Mouse (Mus musculus) cerebellum, postnatal 14 days (tissue): ENCODE data around the gene N4bp1.
A peak's percentile ranks its signal among the peaks of the same experiment; 100 is the strongest.

Experiments
- DNase-seq, 2 experiments: peaks; one replicate each; pipeline ENCODE4 v3.0.0; 2021; ENCODE audit warnings: mixed read lengths in 2 of 2

N4bp1 gene

GRCm38 (mm10) chr8:86820186-86820755 is 64.8 kb downstream of the N4bp1 start:
- no peak for DNase-seq

- DNase-seq: no peak
These were observed 65.6 kb downstream of the N4bp1 start for GRCm38 (mm10) chr8:86819426-86819825.

- no peak for DNase-seq
These were observed 75.8 kb downstream of the N4bp1 start for GRCm38 (mm10) chr8:86808990-86809960.

GRCm38 (mm10) chr8:86808239-86808638 is 76.8 kb downstream of the N4bp1 start:
- DNase-seq: peak; percentile 24 to 33

GRCm38 (mm10) chr8:86801988-86802387 is 83.1 kb downstream of the N4bp1 start:
- no peak for DNase-seq

- no peak for DNase-seq
These were observed 84.1 kb downstream of the N4bp1 start for GRCm38 (mm10) chr8:86800966-86801365.

- DNase-seq: no peak
These were observed 86.9 kb downstream of the N4bp1 start for GRCm38 (mm10) chr8:86798141-86798540.

- no peak for DNase-seq
These were observed 87.4 kb downstream of the N4bp1 start for GRCm38 (mm10) chr8:86797705-86798104.

- no peak for DNase-seq
These were observed 90.3 kb downstream of the N4bp1 start for GRCm38 (mm10) chr8:86794716-86795115.

- no peak for DNase-seq
These were observed 93.5 kb downstream of the N4bp1 start for GRCm38 (mm10) chr8:86791542-86791941.

GRCm38 (mm10) chr8:86789576-86789975 is 95.5 kb downstream of the N4bp1 start:
- DNase-seq: no peak

GRCm38 (mm10) chr8:86787891-86788420 is 97.1 kb downstream of the N4bp1 start:
- peak; percentile 32 to 36 for DNase-seq

GRCm38 (mm10) chr8:86786498-86786897 is 98.6 kb downstream of the N4bp1 start:
- no peak for DNase-seq

- DNase-seq: no peak
These were observed 104.0 kb downstream of the N4bp1 start for GRCm38 (mm10) chr8:86781094-86781493.

GRCm38 (mm10) chr8:86779207-86779606 is 105.9 kb downstream of the N4bp1 start:
- no peak for DNase-seq

- no peak for DNase-seq
These were observed 114.9 kb downstream of the N4bp1 start for GRCm38 (mm10) chr8:86769945-86770715.

- peak; percentile 15 to 21 for DNase-seq
These were observed 116.6 kb downstream of the N4bp1 start for GRCm38 (mm10) chr8:86768499-86768898.

GRCm38 (mm10) chr8:86766548-86767211 is 118.4 kb downstream of the N4bp1 start:
- DNase-seq: no peak

- no peak for DNase-seq
These were observed 119.4 kb downstream of the N4bp1 start for GRCm38 (mm10) chr8:86765669-86766068.

GRCm38 (mm10) chr8:86765155-86765554 is 119.9 kb downstream of the N4bp1 start:
- no peak for DNase-seq

GRCm38 (mm10) chr8:86762806-86763205 is 122.3 kb downstream of the N4bp1 start:
- DNase-seq: no peak

GRCm38 (mm10) chr8:86760746-86761145 is 124.3 kb downstream of the N4bp1 start:
- no peak for DNase-seq
